Mouse (Mus musculus) embryo, embryonic 11.5 days (tissue): ENCODE results near the gene Ctsf.
A peak's percentile ranks its signal among the peaks of the same experiment; 100 is the strongest.
"Not testable (repeated sequence)": the region's sequence is repeated elsewhere in the genome, so short reads cannot be mapped to it uniquely, and the experiment has no call there.

Experiments
- DNase-seq: peaks from one replicate; pipeline ENCODE4 v3.0.0-alpha.2; 2012; ENCODE audit warnings: low read depth, low spot score

The Ctsf gene

DNA sequence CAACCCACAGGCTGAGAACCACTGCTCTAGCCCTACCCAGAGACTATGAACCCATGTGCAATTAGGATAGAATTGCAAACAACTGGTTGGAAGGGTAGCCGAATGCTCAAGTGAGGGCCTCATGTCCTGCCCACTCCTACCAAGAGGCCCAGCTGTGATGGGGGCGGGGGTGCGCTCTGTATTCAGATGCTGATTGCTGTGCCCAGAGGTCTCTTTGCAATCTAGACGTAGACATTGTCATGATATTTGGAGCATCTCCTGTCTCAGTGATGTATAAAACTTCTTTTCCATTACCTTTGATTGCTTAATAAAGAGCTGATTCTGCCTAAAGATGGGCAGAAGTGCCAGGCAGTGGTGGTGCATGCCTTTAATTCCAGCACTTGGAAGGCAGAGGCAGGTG, 5.1 kb upstream of the Ctsf start:
- DNase-seq: no peak

GRCm38 (mm10) chr19:4850281-4850680, 4.6 kb upstream of the Ctsf start:
- no peak for DNase-seq

DNA sequence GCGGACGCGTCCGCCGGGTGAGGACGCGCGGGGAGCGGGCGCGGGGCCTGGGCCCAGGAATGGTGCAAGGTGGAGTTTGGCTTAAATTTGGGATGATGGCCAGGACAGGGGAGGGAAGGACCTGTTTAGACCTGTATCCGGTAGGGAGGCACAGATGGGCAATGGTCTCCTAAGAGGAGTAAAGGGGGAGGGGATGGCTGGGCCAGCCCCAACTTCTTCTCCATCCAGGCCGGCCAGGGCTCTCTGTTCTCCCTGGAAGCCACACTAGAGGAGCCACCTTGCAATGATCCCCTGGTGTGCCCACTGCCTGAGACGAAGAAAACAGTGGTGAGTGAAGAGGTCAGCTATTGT, 515 bp downstream of the Ctsf start:
- no peak for DNase-seq

DNA sequence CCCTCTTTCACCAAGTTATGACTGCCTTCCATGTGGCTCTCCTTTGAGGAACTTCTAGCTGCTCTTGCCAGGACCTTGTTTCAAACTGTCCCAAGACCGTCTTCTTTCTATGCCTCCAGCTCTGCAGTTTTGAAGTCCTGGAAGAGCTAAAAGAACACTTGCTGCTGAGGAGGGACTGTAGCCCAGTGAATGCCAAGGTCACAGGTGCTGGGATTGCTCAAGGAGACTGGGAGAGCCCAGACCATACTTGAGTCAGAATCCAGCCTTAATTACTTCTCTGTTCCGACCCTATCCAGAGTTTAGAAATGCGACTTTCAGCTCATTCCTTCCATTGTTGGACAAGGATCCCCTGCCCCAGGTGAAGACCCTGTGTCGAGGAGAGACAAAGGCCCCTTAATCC, 1.0 kb downstream of the Ctsf start:
- DNase-seq: no peak

DNA sequence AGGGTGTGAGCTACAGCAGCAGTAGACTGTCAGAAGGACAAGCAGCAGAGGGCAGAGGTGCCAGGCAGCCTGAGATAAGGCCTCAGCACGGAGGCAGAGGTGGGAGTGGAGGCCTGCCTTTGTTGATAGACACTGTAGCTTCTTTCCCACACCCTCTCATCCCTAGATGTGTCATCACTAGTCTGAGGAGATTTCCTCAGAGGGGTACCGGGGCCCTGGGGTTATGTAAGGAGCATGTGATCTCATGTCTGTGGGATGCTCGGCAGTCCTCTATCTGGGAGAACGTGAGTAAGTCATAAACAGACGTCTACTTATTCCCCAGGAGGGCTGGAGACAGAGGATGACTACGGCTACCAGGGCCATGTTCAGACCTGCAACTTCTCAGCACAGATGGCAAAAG, 4.2 kb downstream of the Ctsf start:
- DNase-seq: no peak

DNA sequence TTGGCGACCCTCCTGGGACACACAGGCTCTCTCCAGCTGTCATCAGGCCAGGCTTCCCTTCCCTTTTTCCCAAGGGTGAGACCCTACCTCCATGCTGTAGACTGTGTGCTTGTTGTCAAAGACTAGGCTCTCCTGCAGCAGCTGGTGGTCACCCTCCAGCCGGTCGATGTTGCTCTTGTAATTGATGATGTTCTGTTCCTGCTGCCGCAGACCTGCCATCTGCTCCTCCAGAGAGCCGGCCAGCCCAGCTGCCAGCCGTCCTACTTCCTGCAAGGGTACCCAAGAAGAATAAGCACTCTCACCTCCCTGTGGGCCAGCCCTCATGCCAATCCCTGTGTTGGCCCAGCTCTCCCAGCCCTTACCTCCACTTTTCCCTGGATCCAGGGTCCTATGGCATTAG, 8.1 kb downstream of the Ctsf start:
- no peak for DNase-seq

- no peak for DNase-seq
Measured at GRCm38 (mm10) chr19:4865147-4865546, 10.2 kb downstream of the Ctsf start.

DNA sequence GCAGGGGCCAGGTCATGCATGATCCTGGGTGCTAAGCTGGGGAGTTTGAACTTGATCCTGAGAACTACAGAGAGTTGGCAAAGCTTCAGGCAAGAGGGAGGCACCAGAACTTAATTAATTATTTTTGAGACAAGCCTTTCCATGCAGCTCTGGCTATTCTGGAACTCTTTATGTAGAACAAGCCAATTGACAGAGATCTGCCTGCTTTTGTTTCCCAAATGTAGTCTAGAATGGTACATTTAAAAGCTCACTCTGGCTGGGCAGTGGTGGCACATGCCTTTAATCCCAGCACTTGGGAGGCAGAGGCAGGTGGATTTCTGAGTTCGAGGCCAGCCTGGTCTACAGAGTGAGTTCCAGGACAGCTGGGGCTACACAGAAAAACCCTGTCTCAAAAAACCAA, 19.7 kb downstream of the Ctsf start:
- not testable (repeated sequence) for DNase-seq

GRCm38 (mm10) chr19:4876241-4876640, 21.3 kb downstream of the Ctsf start:
- DNase-seq: no peak

GRCm38 (mm10) chr19:4876755-4877154, 21.8 kb downstream of the Ctsf start:
- no peak for DNase-seq

- DNase-seq: no peak
Measured at GRCm38 (mm10) chr19:4877785-4878184, 22.9 kb downstream of the Ctsf start, which contains the start of gene Actn3. TSS of gene Actn3 (minus strand) at chr19:4877909.

GRCm38 (mm10) chr19:4878405-4879323, 23.7 kb downstream of the Ctsf start, which contains the start of gene Zdhhc24:
TSS of gene Zdhhc24 (plus strand) at chr19:4878668.
- DNase-seq: peak; percentile 91

- DNase-seq: no peak
Measured at GRCm38 (mm10) chr19:4879324-4879703, 24.4 kb downstream of the Ctsf start.

DNA sequence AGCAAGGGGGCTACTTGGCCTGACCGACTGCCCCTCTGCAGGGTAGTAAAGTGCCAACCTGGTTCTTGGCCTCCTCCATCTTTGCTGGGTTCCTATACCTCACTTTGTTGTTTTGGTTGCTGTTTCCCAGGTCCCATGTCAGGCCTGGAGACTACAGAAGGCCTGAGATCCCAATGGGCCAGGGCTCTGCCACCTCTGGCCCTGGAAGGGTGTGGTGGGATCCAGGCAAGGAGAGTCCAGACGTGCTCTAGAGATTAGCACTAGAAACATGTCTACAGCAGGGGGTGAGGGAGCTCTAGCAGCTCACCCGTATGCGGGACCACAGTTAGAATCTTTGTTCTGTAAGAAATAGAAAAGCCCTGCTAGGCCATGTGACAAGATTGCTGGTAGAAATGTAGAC, 29.0 kb downstream of the Ctsf start:
- no peak for DNase-seq

DNA sequence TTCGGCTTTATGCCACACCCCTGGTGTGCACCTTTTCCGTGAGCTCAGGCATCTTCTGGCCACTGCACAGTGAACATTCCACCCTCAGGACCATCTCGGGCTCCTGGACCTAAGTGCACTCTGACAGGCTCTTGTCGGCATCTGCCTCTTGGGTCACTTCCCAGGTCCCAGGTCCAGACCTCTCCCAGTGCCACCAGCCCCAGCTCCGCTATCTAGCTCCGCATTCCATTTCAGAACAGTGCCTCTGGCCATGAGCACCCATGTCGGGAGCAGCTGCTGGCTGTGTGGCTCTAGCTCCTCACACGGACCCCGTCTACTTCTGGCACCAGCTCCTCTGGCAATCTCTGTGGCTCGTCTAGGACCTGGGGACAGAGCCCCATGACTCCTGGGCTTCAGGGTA, 34.9 kb downstream of the Ctsf start:
- DNase-seq: no peak

DNA sequence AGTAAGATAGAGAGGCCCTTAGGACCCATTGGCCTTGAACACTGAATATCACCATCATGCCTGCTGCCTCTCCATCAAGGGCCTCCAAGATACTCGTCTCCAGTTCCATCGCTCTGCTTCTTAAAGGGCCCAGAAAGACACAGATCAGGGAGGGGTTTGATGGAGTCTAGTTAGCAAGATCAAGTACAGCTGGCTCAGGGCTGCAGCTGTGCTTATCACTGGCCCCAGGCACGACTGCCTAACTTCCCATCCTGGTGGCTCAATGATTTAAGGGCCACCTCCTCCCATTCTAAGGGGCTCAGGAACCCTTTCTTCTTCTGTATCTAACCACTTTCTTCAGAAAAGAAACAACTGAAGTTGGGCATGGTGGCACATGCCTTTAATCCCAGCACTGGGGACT, 36.9 kb downstream of the Ctsf start:
- DNase-seq: no peak

DNA sequence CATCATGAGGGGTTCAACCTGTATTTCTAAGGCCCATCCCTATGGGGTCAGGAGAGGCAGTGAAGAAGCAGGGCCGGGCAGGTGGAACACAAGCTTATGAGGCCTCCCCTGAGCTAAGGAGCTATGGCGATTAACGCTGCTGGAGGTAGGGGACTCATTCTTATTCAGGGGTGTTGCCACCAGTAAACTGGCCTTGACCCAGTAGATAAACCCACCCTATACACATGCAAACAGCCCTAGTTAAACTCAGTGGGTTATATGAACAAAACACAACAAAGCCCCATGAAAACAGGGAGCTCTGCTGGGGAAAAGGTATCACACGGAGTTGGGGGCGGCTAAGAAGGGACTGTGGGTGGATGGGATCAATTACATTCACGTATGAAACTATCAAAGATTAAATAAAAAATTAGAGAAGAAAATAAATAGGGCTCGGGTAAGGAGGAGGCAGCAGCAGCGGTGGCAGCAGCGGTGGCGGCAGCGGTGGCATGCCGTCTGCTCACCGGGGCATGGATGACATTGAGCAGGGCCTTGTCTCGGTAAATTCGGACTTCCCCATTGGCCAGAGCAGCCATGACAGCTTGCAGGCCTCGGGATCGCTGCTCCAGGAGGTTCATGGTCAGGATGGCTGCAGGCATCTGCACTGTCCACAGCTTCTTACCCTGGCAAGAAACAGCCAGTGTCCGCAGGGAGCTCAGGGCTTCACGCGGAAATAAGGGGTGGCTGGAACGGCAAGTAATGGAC, 42.0 kb downstream of the Ctsf start:
- no peak for DNase-seq

DNA sequence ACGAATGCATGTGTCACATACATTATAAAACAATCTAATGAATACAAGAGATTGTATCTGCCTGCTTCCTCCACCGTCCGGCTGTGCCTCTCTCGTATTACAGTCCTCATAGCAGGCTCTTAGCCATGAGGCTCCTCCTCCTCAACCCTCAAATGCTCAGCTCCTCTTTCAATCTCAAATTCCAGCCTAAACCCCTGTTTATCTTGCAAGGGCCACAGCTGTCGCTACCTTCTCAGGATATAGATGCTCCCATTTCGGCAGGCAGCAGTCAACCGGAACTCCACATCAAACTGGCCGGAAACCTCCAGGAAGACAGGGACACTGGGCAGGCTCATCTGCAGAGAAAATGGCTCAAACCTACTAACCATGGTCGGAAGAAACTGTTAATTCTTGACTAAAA, 44.0 kb downstream of the Ctsf start:
- no peak for DNase-seq

GRCm38 (mm10) chr19:4899888-4900287, 45.0 kb downstream of the Ctsf start:
- no peak for DNase-seq

DNA sequence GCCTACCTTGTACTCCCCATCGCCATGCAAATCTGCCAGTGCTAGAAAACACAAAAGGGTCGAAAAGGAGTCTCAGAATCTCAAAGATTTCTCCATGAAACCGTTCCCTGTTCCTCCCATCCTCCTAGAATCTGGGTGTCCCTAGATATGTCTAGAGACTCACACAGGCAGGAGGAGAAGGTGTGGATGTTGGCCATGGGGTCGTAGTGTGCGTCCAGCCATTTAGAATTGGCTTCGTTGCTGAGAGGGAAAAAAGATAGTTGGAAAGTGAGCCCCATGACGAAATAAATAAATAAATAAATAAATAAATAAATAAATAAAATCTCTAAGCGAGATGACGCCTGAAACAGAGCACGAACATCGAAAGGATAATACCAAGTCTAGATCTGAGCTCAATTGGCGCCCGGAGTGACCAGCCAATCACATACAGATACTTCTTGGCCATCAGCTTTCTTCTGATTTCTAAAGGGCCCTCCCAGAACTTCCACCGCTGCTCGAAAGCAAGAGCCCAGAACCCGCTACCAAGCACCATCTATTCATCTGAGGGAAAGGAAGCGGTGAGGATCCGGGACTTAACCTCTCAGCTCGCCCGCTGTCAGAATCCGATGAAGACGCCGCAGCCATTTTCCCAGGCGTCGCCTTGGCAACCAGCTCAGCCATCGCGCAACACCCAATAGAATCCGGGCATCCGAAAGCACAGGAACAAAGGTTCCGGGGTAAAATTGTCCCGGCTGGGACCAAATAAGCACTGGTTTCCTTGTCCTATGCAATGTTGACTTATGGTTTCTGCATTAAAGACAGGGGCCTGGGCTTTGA, 51.3 kb downstream of the Ctsf start, which contains the start of gene Bbs1:
TSS of gene Bbs1 (minus strand) at position 650 of the 816 bp plus-strand sequence.
- DNase-seq: peak; percentile 72

GRCm38 (mm10) chr19:4908107-4908506, 53.2 kb downstream of the Ctsf start:
- no peak for DNase-seq

DNA sequence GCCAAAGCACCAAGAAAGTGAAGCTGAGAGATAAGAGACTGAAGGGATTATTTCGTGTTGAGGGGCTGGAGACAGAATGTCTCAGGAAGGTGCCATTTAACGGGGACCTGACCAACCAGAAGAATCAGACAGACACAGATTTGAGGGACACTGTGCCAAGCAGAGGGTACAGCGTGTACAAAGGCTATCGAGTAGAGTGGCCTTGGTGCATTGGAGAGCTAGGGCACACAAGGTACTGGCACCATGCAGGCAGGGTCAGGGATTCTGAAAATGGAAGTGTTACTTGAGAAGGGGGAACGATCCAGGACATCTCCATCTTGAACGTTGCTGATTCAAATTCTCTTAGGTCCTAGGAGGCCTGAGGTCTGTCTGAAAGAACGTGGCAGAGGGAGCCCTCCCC, 54.4 kb downstream of the Ctsf start:
- no peak for DNase-seq
